In the genomic region with DNA sequence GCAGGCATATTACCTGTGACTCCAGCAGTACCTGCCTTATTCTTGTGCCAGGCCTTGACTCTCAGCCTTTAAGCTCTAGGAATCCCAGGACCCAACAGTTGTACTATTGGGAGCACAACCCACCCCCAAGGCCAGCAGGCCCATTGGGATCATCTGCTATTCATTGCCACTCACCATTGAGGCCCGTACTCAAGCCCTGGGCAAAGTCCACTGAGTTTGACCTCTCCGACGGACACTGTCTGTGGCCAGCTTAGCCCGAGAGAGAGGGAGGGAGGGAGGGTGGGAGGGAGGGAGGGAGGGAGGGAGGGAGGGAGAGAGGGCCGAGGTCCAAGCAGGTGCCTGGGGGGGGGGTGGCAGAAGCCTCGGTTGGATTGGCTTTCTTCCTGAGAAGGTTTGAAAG, we compare ENCODE assay signal across 17 mouse cellular contexts. TPM values are rescaled to one million over a fixed set of nuclear protein-coding genes. Genes with fewer than 3 reads are reported as not detected.
DNase-seq lines count a peak whose midpoint lies in the region; ATAC-seq and TF ChIP-seq lines count a peak whose summit lies in the region.
"Had no signal": no experiment of that assay in that cellular context is flagged by ENCODE, and none has a peak within 500 bp of the region (broad histone marks: within the 10 kb centered on the region; RNA-seq: fewer than 3 reads in every experiment).

No protein-coding gene starts in this region.

- ATAC-seq in kidney, embryonic 16.5 days (ENCODE audit: low FRiP score, low TSS enrichment): no peak
- peak; percentile 62 for ATAC-seq in liver, postnatal 0 days
- no peak for ATAC-seq in forebrain, embryonic 11.5 days (replicated peaks; ENCODE audit: low FRiP score)
- ATAC-seq: forebrain, embryonic 14.5 days had no signal

- H3K9ac ChIP-seq in kidney, embryonic 16.5 days (replicated peaks; ENCODE audit: low read length): no peak overlapping the region
- H3K9ac ChIP-seq in liver, postnatal 0 days (replicated peaks): no peak overlapping the region
- no peak overlapping the region for H3K9ac ChIP-seq in forebrain, embryonic 11.5 days (ENCODE audit: low read length)
- H3K9ac ChIP-seq: heart, embryonic 13.5 days had no signal

- no peaks in the 10 kb centered on the region for H3K4me1 ChIP-seq in kidney, embryonic 16.5 days (ENCODE audit: insufficient read depth, low read length)
- no peaks in the 10 kb centered on the region for H3K4me1 ChIP-seq in liver, postnatal 0 days (ENCODE audit: insufficient read depth)
- no peaks in the 10 kb centered on the region for H3K4me1 ChIP-seq in forebrain, embryonic 11.5 days (replicated peaks; ENCODE audit: control insufficient read depth, insufficient read depth, low read length)

- peak; percentile 68 for DNase-seq in kidney, adult 18-20 months
- no peak for DNase-seq in liver, postnatal 0 days
- DNase-seq in liver: no peak
- DNase-seq in kidney, postnatal 25 days: peak; percentile 72 to 89
- DNase-seq in forebrain, embryonic 11.5 days (ENCODE audit: low spot score): no peak
- no peak for DNase-seq in gastrocnemius, adult 8-10 months (ENCODE audit: low spot score in 2 of 2)
- DNase-seq: adrenal gland, postnatal 14 days; cerebellum, adult 11-12 months; cerebellum, adult 9-11 months; gastrocnemius, adult 2 months; gastrocnemius, postnatal 36 days; heart, adult 11 months; heart, postnatal 36 days had no signal

- 65% methylated on average over 2 of the region's 6 CpGs for WGBS in kidney, embryonic 16.5 days
- WGBS in liver, postnatal 0 days (ENCODE audit: insufficient replicate concordance): 62% methylated on average over 5 of the region's 6 CpGs
- WGBS in forebrain, embryonic 11.5 days: 80% methylated on average over 5 of the region's 6 CpGs

- TF ChIP-seq CTCF in liver, postnatal 0 days (IDR thresholded peaks at IDR 0.05; ENCODE audit: low read depth): no peak

- no peak overlapping the region for H3K27ac ChIP-seq in kidney, embryonic 16.5 days (ENCODE audit: low read length)
- no peak overlapping the region for H3K27ac ChIP-seq in liver, postnatal 0 days (ENCODE audit: low read depth)
- no peak overlapping the region for H3K27ac ChIP-seq in forebrain, embryonic 11.5 days (ENCODE audit: low read depth, low read length)
- H3K27ac ChIP-seq: embryonic facial prominence, embryonic 10.5 days; gastrocnemius, adult 2 months; heart, embryonic 13.5 days had no signal

- H3K4me2 ChIP-seq in kidney, embryonic 16.5 days (replicated peaks; ENCODE audit: low read depth, low read length): no peak overlapping the region
- H3K4me2 ChIP-seq in liver, postnatal 0 days (ENCODE audit: low read depth, low read length): no peak overlapping the region
- H3K4me2 ChIP-seq in forebrain, embryonic 11.5 days (ENCODE audit: low read depth, low read length, severe bottlenecking): no peak overlapping the region
- H3K4me2 ChIP-seq: heart, embryonic 13.5 days had no signal

- H3K9me3 ChIP-seq in kidney, embryonic 16.5 days (ENCODE audit: low read length): no peaks in the 10 kb centered on the region
- no peaks in the 10 kb centered on the region for H3K9me3 ChIP-seq in liver, postnatal 0 days (ENCODE audit: low read length)
- H3K9me3 ChIP-seq in forebrain, embryonic 11.5 days (ENCODE audit: control insufficient read depth, low read length): no peaks in the 10 kb centered on the region
- H3K9me3 ChIP-seq: embryonic facial prominence, embryonic 10.5 days; heart, embryonic 13.5 days had no signal

- peaks cover 9% of the 10 kb centered on the region; the same call in 1 of the 2 replicates for H3K36me3 ChIP-seq in kidney, embryonic 16.5 days (ENCODE audit: insufficient read depth, low read length)
- H3K36me3 ChIP-seq in liver, postnatal 0 days (replicated peaks; ENCODE audit: insufficient read depth, low read length): no peaks in the 10 kb centered on the region
- no peaks in the 10 kb centered on the region for H3K36me3 ChIP-seq in forebrain, embryonic 11.5 days (ENCODE audit: control insufficient read depth, insufficient read depth, low read length)

- no peak overlapping the region for H3K4me3 ChIP-seq in kidney, embryonic 16.5 days (ENCODE audit: low read length)
- no peak overlapping the region for H3K4me3 ChIP-seq in liver, postnatal 0 days (ENCODE audit: low read depth, low read length)
- no peak overlapping the region for H3K4me3 ChIP-seq in forebrain, embryonic 11.5 days (ENCODE audit: low read depth, low read length)
- H3K4me3 ChIP-seq: embryonic facial prominence, embryonic 10.5 days; gastrocnemius, adult 2 months; heart, embryonic 13.5 days had no signal

- TF ChIP-seq EP300 in liver, postnatal 0 days (IDR thresholded peaks at IDR 0.05; ENCODE audit: low read depth): no peak

- H3K27me3 ChIP-seq in kidney, embryonic 16.5 days (ENCODE audit: insufficient read depth, low read length): no peaks in the 10 kb centered on the region
- no peaks in the 10 kb centered on the region for H3K27me3 ChIP-seq in liver, postnatal 0 days (ENCODE audit: insufficient read depth, low read length)
- no peaks in the 10 kb centered on the region for H3K27me3 ChIP-seq in forebrain, embryonic 11.5 days (ENCODE audit: control insufficient read depth, insufficient read depth, low read length)
- H3K27me3 ChIP-seq: heart, embryonic 13.5 days had no signal

RNA-seq across cellular contexts. Expression of a gene that starts 34.8 kb away (rescaled TPM):
- polyA plus RNA-seq in kidney, embryonic 16.5 days (2015; fragmentation: Nextera tagmentation; extraction: Ambion mirVana): 40.4 and 41.3 TPM in 2 replicates
- polyA plus RNA-seq in liver, postnatal 0 days (2015; fragmentation: Nextera tagmentation; extraction: Ambion mirVana): 10.8 and 10.9 TPM in 2 replicates
- 45.9 and 50.0 TPM in 2 replicates for polyA plus RNA-seq in forebrain, embryonic 11.5 days (2014; fragmentation: Nextera tagmentation; extraction: Ambion mirVana)
- 10 to 100 TPM; 19.6 to 25.5 (median 22.0) TPM for total RNA-seq in gastrocnemius, adult 8-10 months (2022)

Comparison
In these comparisons a context has a peak if more than half of its experiments do, and no peak if none do; other contexts are left out.
1. DNase-seq: peak in kidney, adult 18-20 months (single experiment) and kidney, postnatal 25 days (2 of 2); none in liver, postnatal 0 days (single experiment), liver (single experiment), forebrain, embryonic 11.5 days (single experiment) and gastrocnemius, adult 8-10 months (0 of 2).